Mouse (Mus musculus) retina, postnatal 1 day (tissue): Measurements from ENCODE around the gene Mgll.

Source experiments
- DNase-seq: peaks from one replicate; pipeline ENCODE4 v3.0.0-alpha.2; 2012

Gene Mgll

GRCm38 (mm10) chr6:88718033-88718725 lies 6.0 kb upstream of the Mgll start:
- DNase-seq: no peak

GRCm38 (mm10) chr6:88721059-88721458 lies 3.2 kb upstream of the Mgll start:
- DNase-seq: no peak

GRCm38 (mm10) chr6:88722906-88723305 lies 1.3 kb upstream of the Mgll start:
- DNase-seq: no peak

GRCm38 (mm10) chr6:88723806-88724312 lies 353 bp upstream of the Mgll start:
- DNase-seq: no peak

- no peak for DNase-seq
Observed at GRCm38 (mm10) chr6:88725590-88725989, 1.4 kb downstream of the Mgll start.

GRCm38 (mm10) chr6:88726252-88727211 lies 2.3 kb downstream of the Mgll start:
- DNase-seq: peak; percentile 49

- no peak for DNase-seq
Observed at GRCm38 (mm10) chr6:88727490-88727889, 3.3 kb downstream of the Mgll start.

GRCm38 (mm10) chr6:88728054-88728453 lies 3.8 kb downstream of the Mgll start:
- no peak for DNase-seq

- no peak for DNase-seq
Observed at GRCm38 (mm10) chr6:88728515-88728914, 4.3 kb downstream of the Mgll start.

- DNase-seq: no peak
Observed at GRCm38 (mm10) chr6:88731211-88731751, 7.1 kb downstream of the Mgll start.

- no peak for DNase-seq
Observed at GRCm38 (mm10) chr6:88731991-88732390, 7.8 kb downstream of the Mgll start.

GRCm38 (mm10) chr6:88732643-88733613 lies 8.7 kb downstream of the Mgll start:
- DNase-seq: no peak

- DNase-seq: no peak
Observed at GRCm38 (mm10) chr6:88736337-88736736, 12.1 kb downstream of the Mgll start.

- DNase-seq: no peak
Observed at GRCm38 (mm10) chr6:88736741-88737508, 12.7 kb downstream of the Mgll start.

- DNase-seq: no peak
Observed at GRCm38 (mm10) chr6:88737509-88737888, 13.3 kb downstream of the Mgll start.

- no peak for DNase-seq
Observed at GRCm38 (mm10) chr6:88741041-88741440, 16.8 kb downstream of the Mgll start.

GRCm38 (mm10) chr6:88741791-88742190 lies 17.6 kb downstream of the Mgll start:
- DNase-seq: peak; percentile 65

- DNase-seq: no peak
Observed at GRCm38 (mm10) chr6:88742286-88743011, 18.2 kb downstream of the Mgll start.

- DNase-seq: peak; percentile 67
Observed at GRCm38 (mm10) chr6:88743601-88744291, 19.5 kb downstream of the Mgll start.

- DNase-seq: no peak
Observed at GRCm38 (mm10) chr6:88745027-88745426, 20.8 kb downstream of the Mgll start.
